Mouse (Mus musculus) central nervous system, embryonic 14 days (tissue): ENCODE measurements around the gene Zfp472. TPM values are rescaled to one million over a fixed set of nuclear protein-coding genes. Genes with fewer than 3 reads are reported as not detected.

Source experiments
- polyA plus RNA-seq: library from polyadenylated mRNA; depleted of rRNA; stranded (reverse); fragments of >200 nt; gene quantifications from 2 replicates; pipeline ENCODE4 v1.2.3, GENCODE M21; 2012; rRNA removed

Zfp472 gene
- 4.5 and 4.8 TPM in 2 replicates for polyA plus RNA-seq

GRCm38 (mm10) chr17:32965623-32966290 is at the start of gene Zfp472:
Gene Zfp472, plus strand, starts transcription at chr17:32965814.

GRCm38 (mm10) chr17:32917131-32917530 is 48.5 kb upstream of the Zfp472 start, which contains the start of gene Cyp4f14:
Gene Cyp4f14, minus strand, starts transcription at chr17:32917342.

GRCm38 (mm10) chr17:32947215-32947914 is 18.2 kb upstream of the Zfp472 start, which contains the start of gene Cyp4f13:
Gene Cyp4f13, minus strand, starts transcription at chr17:32947402.

GRCm38 (mm10) chr17:32992699-32993474 is 27.3 kb downstream of the Zfp472 start, which contains the start of gene Zfp952:
Gene Zfp952, plus strand, starts transcription at chr17:32993129.

Other genes starting within 250 kb of the Zfp472 start
- gene Zfp871, start 177.5 kb upstream of the Zfp472 start, polyA plus RNA-seq, result 23.5 and 25.3 TPM in 2 replicates
- 29.8 and 30.2 TPM in 2 replicates for gene Zfp811, start 155.9 kb upstream of the Zfp472 start, polyA plus RNA-seq
- 16.3 and 17.9 TPM in 2 replicates for gene Zfp799, start 135.6 kb upstream of the Zfp472 start, polyA plus RNA-seq
- gene Zfp870, start 74.2 kb upstream of the Zfp472 start, polyA plus RNA-seq, result 5.0 and 5.1 TPM in 2 replicates
- 0.04 and 0.09 TPM in 2 replicates for gene Cyp4f14, start 48.5 kb upstream of the Zfp472 start, polyA plus RNA-seq
- 14.2 and 15.9 TPM in 2 replicates for gene Cyp4f13, start 18.4 kb upstream of the Zfp472 start, polyA plus RNA-seq
- gene Zfp952, start 27.3 kb downstream of the Zfp472 start, polyA plus RNA-seq, result 12.8 TPM in 2 replicates
- 12.1 and 13.0 TPM in 2 replicates for gene Zfp763, start 67.6 kb downstream of the Zfp472 start, polyA plus RNA-seq
- gene 4921501E09Rik, start 102.2 kb downstream of the Zfp472 start, polyA plus RNA-seq, result not detected in 2 replicates
- gene Zfp563, start 123.5 kb downstream of the Zfp472 start, polyA plus RNA-seq, result 11.9 and 14.4 TPM in 2 replicates
- 0.33 TPM in 2 replicates for gene Morc2b, start 173.9 kb downstream of the Zfp472 start, polyA plus RNA-seq
- not detected in 2 replicates for gene Olfr55, start 202.6 kb downstream of the Zfp472 start, polyA plus RNA-seq
- not detected in 2 replicates for gene Olfr239, start 225.5 kb downstream of the Zfp472 start, polyA plus RNA-seq